Mouse (Mus musculus) MEL (cell line): ENCODE results near the gene Hrh1.

Experiments
- CTCF ChIP-seq, 3 experiments: IDR thresholded peaks in 2 of 3; conservative IDR thresholded peaks in 1 of 3; 2 replicates each; pipeline ENCODE4 v1.5.1; 2011 to 2012; ENCODE audit warnings: low read length in 3 of 3, low read depth in 2 of 3, mild to moderate bottlenecking in 2 of 3, improper control_type of control experiment in 1 of 3, inconsistent platforms in 1 of 3, mixed read lengths in 1 of 3, moderate library complexity in 1 of 3; ENCODE audit not compliant: control insufficient read depth in 1 of 3, insufficient read depth in 1 of 3, poor library complexity in 1 of 3, severe bottlenecking in 1 of 3
- E2F4 ChIP-seq: IDR thresholded peaks from 2 replicates; pipeline ENCODE4 v1.6.1; 2011; ENCODE audit warnings: low read depth, low read length, improper control_type of control experiment, borderline replicate concordance
- GABPA ChIP-seq: IDR thresholded peaks from 2 replicates; pipeline ENCODE4 v1.6.1; 2012; ENCODE audit warnings: low read depth, mild to moderate bottlenecking, inconsistent platforms, low read length, improper control_type of control experiment, moderate library complexity
- GATA1 ChIP-seq: IDR thresholded peaks from 2 replicates; pipeline ENCODE4 v1.6.1; 2011; ENCODE audit warnings: low read depth, low read length, improper control_type of control experiment
- POLR2A ChIP-seq, 2 experiments: IDR thresholded peaks; 2 replicates each; pipeline ENCODE4 v1.6.1; 2011 to 2012; ENCODE audit warnings: low read length in 2 of 2, mild to moderate bottlenecking in 2 of 2, control low read depth in 1 of 2, improper control_type of control experiment in 1 of 2, low read depth in 1 of 2, moderate library complexity in 1 of 2; ENCODE audit not compliant: control insufficient read depth in 1 of 2, insufficient read depth in 1 of 2, poor library complexity in 1 of 2
- RCOR1 ChIP-seq: IDR thresholded peaks from 2 replicates; pipeline ENCODE4 v1.6.1; 2012; ENCODE audit warnings: low read depth, mild to moderate bottlenecking, inconsistent platforms, low read length, improper control_type of control experiment
- TAL1 ChIP-seq: IDR thresholded peaks from 2 replicates; pipeline ENCODE4 v1.6.1; 2012; ENCODE audit warnings: mild to moderate bottlenecking, inconsistent platforms, low read length, moderate library complexity, mixed read lengths
- UBTF ChIP-seq: IDR thresholded peaks from 2 replicates; pipeline ENCODE4 v1.6.1; 2012; ENCODE audit warnings: low read depth, mild to moderate bottlenecking, inconsistent platforms, low read length, improper control_type of control experiment, moderate library complexity, borderline replicate concordance; ENCODE audit not compliant: insufficient read depth
- ZC3H11A ChIP-seq: IDR thresholded peaks from 2 replicates; pipeline ENCODE4 v1.6.1; 2012; ENCODE audit warnings: low read depth, mild to moderate bottlenecking, inconsistent platforms, low read length, improper control_type of control experiment
- ZKSCAN1 ChIP-seq: IDR thresholded peaks from 2 replicates; pipeline ENCODE4 v1.6.1; 2012; ENCODE audit warnings: low read depth, mild to moderate bottlenecking, inconsistent platforms, low read length, improper control_type of control experiment, moderate library complexity
- ZNF384 ChIP-seq: IDR thresholded peaks from 2 replicates; pipeline ENCODE4 v1.6.1; 2012; ENCODE audit warnings: low read depth, mild to moderate bottlenecking, inconsistent platforms, low read length, improper control_type of control experiment

GRCm38 (mm10) chr6:114458191-114458590 is 60.5 kb downstream of the Hrh1 start:
- TF ChIP-seq CTCF (IDR thresholded peaks at IDR 0.05 in 2 of 3, conservative IDR thresholded peaks at IDR 0.05 in 1 of 3; ENCODE audit: control insufficient read depth in 1 of 3, insufficient read depth in 1 of 3, low read depth in 2 of 3, low read length in 3 of 3, poor library complexity in 1 of 3, severe bottlenecking in 1 of 3) = no peak
- no peak for TF ChIP-seq GABPA
- no peak for TF ChIP-seq POLR2A (IDR thresholded peaks at IDR 0.05; ENCODE audit: control insufficient read depth in 1 of 2, insufficient read depth in 1 of 2, low read depth in 1 of 2, low read length in 2 of 2, poor library complexity in 1 of 2)
- TF ChIP-seq E2F4 = no peak
- no peak for TF ChIP-seq UBTF
- TF ChIP-seq GATA1 = no peak
- TF ChIP-seq ZC3H11A = no peak
- no peak for TF ChIP-seq ZKSCAN1
- no peak for TF ChIP-seq RCOR1
- no peak for TF ChIP-seq TAL1
- TF ChIP-seq ZNF384 = no peak
